Mouse (Mus musculus) hindlimb bud, embryonic 11.5 days (tissue): ENCODE measurements around the gene Olfr1393.
"Not testable (repeated sequence)": the region's sequence is repeated elsewhere in the genome, so short reads cannot be mapped to it uniquely, and the experiment has no call there.

Experiments used
- DNase-seq: peaks from one replicate; pipeline ENCODE4 v3.0.0-alpha.2; 2012; ENCODE audit warnings: low read depth, low spot score; ENCODE audit errors: extremely low spot score

Olfr1393 gene

GRCm38 (mm10) chr11:49250422-49251379 lies 27.4 kb upstream of the Olfr1393 start:
- peak; percentile 20 for DNase-seq

GRCm38 (mm10) chr11:49251380-49251761 lies 26.7 kb upstream of the Olfr1393 start:
- no peak for DNase-seq

- no peak for DNase-seq
Measured at GRCm38 (mm10) chr11:49252048-49252447, 26.1 kb upstream of the Olfr1393 start.

- DNase-seq, result no peak
Measured at GRCm38 (mm10) chr11:49253035-49253434, 25.1 kb upstream of the Olfr1393 start.

- DNase-seq, result no peak
Measured at GRCm38 (mm10) chr11:49259296-49259695, 18.8 kb upstream of the Olfr1393 start.

- DNase-seq, result no peak
Measured at GRCm38 (mm10) chr11:49259829-49260228, 18.3 kb upstream of the Olfr1393 start.

GRCm38 (mm10) chr11:49260598-49261312 lies 17.3 kb upstream of the Olfr1393 start:
- no peak for DNase-seq

GRCm38 (mm10) chr11:49261313-49261855 lies 16.7 kb upstream of the Olfr1393 start:
- no peak for DNase-seq

- DNase-seq, result no peak
Measured at GRCm38 (mm10) chr11:49262286-49262685, 15.8 kb upstream of the Olfr1393 start.

GRCm38 (mm10) chr11:49263149-49263548 lies 15.0 kb upstream of the Olfr1393 start:
- DNase-seq, result no peak

GRCm38 (mm10) chr11:49264081-49264480 lies 14.0 kb upstream of the Olfr1393 start:
- no peak for DNase-seq

GRCm38 (mm10) chr11:49264622-49265021 lies 13.5 kb upstream of the Olfr1393 start:
- no peak for DNase-seq

GRCm38 (mm10) chr11:49265101-49265500 lies 13.0 kb upstream of the Olfr1393 start:
- DNase-seq, result no peak

GRCm38 (mm10) chr11:49266671-49267070 lies 11.4 kb upstream of the Olfr1393 start:
- DNase-seq, result no peak

GRCm38 (mm10) chr11:49267316-49267715 lies 10.8 kb upstream of the Olfr1393 start:
- DNase-seq, result no peak

GRCm38 (mm10) chr11:49267970-49268579 lies 10.0 kb upstream of the Olfr1393 start:
- no peak for DNase-seq

GRCm38 (mm10) chr11:49269761-49270160 lies 8.3 kb upstream of the Olfr1393 start:
- DNase-seq, result no peak

GRCm38 (mm10) chr11:49270368-49270767 lies 7.7 kb upstream of the Olfr1393 start:
- DNase-seq, result no peak

- DNase-seq, result peak; percentile 22
Measured at GRCm38 (mm10) chr11:49271334-49271733, 6.8 kb upstream of the Olfr1393 start.

GRCm38 (mm10) chr11:49273834-49274519 lies 4.1 kb upstream of the Olfr1393 start:
- DNase-seq, result no peak

- not testable (repeated sequence) for DNase-seq
Measured at GRCm38 (mm10) chr11:49284982-49285381, 6.9 kb downstream of the Olfr1393 start, which contains the start of gene Olfr1392. TSS of gene Olfr1392 (plus strand) at chr11:49285282.
